Mouse (Mus musculus) CH12.LX (cell line): Measurements from ENCODE around the gene Eps8. TPM values are rescaled to one million over a fixed set of nuclear protein-coding genes. Genes with fewer than 3 reads are reported as not detected.

ENCODE experiments used
- DNase-seq: peaks from one replicate; pipeline ENCODE4 v3.0.0-alpha.2; 2013; ENCODE audit errors: extremely low read depth
- H3K27ac ChIP-seq: 2 replicates; pipeline ENCODE4 v1.5.1; 2012; ENCODE audit warnings: low read depth, mild to moderate bottlenecking, control low read depth, moderate library complexity; ENCODE audit not compliant: insufficient read depth
- H3K27me3 ChIP-seq: replicated peaks from 2 replicates; pipeline ENCODE3; 2012; ENCODE audit warnings: inconsistent platforms
- H3K36me3 ChIP-seq, 2 experiments: replicated peaks in 1 of 2; 2 replicates each; pipeline versions ENCODE3 to v1.6.1; 2012; ENCODE audit warnings: inconsistent platforms in 1 of 2, low read length in 1 of 2, mild to moderate bottlenecking in 1 of 2, mixed read lengths in 1 of 2, moderate library complexity in 1 of 2; ENCODE audit not compliant: control insufficient read depth in 1 of 2, insufficient read depth in 1 of 2
- H3K4me1 ChIP-seq, 2 experiments: 2 replicates each; pipeline ENCODE4 v1.6.1; 2012; ENCODE audit warnings: inconsistent platforms in 1 of 2, moderate library complexity in 1 of 2; ENCODE audit not compliant: insufficient read depth in 2 of 2, control insufficient read depth in 1 of 2
- H3K4me2 ChIP-seq: 2 replicates; pipeline ENCODE4 v1.6.1; 2012; ENCODE audit warnings: low read depth, mild to moderate bottlenecking, control low read depth; ENCODE audit not compliant: poor library complexity, insufficient read depth, severe bottlenecking
- H3K4me3 ChIP-seq, 3 experiments: fragments of 150-350 bp in 1 of 3; sonication (generic) in 1 of 3; replicated peaks in 1 of 3; 2 replicates each; pipeline versions ENCODE3 to v1.5.1; 2011 to 2012; ENCODE audit warnings: low read depth in 2 of 3, low read length in 2 of 3, mild to moderate bottlenecking in 2 of 3, moderate library complexity in 2 of 3, control low read depth in 1 of 3, improper control_type of control experiment in 1 of 3, inconsistent platforms in 1 of 3, mixed read lengths in 1 of 3; ENCODE audit not compliant: poor library complexity in 1 of 3
- H3K79me2 ChIP-seq: replicated peaks from 2 replicates; pipeline ENCODE4 v1.6.1; 2012; ENCODE audit warnings: mild to moderate bottlenecking, moderate library complexity; ENCODE audit not compliant: control insufficient read depth, poor library complexity, insufficient read depth, severe bottlenecking; ENCODE audit errors: extremely low read depth
- H3K9ac ChIP-seq: 2 replicates; pipeline ENCODE4 v1.6.1; 2012; ENCODE audit warnings: low read depth, mild to moderate bottlenecking, control low read depth, moderate library complexity; ENCODE audit not compliant: insufficient read depth
- H3K9me3 ChIP-seq: replicated peaks from 2 replicates; pipeline ENCODE3; 2012; ENCODE audit warnings: low read length, inconsistent platforms, mixed read lengths
- BHLHE40 ChIP-seq: IDR thresholded peaks from 2 replicates; pipeline ENCODE4 v1.6.1; 2011; ENCODE audit warnings: mild to moderate bottlenecking, low read depth, low read length, improper control_type of control experiment
- CHD1 ChIP-seq: IDR thresholded peaks from 2 replicates; pipeline ENCODE4 v1.6.1; 2012; ENCODE audit warnings: low read depth, low read length, improper control_type of control experiment, inconsistent platforms
- CHD2 ChIP-seq: IDR thresholded peaks from 2 replicates; pipeline ENCODE4 v1.6.1; 2011; ENCODE audit warnings: low read length, improper control_type of control experiment
- E2F4 ChIP-seq: IDR thresholded peaks from 2 replicates; pipeline ENCODE4 v1.6.1; 2011; ENCODE audit warnings: low read depth, low read length, improper control_type of control experiment; ENCODE audit not compliant: insufficient replicate concordance
- ELF1 ChIP-seq: IDR thresholded peaks from 2 replicates; pipeline ENCODE4 v1.6.1; 2014; ENCODE audit warnings: low read depth, mild to moderate bottlenecking, inconsistent platforms, low read length, improper control_type of control experiment
- EP300 ChIP-seq: IDR thresholded peaks from 2 replicates; pipeline ENCODE4 v1.6.1; 2011; ENCODE audit warnings: low read length, improper control_type of control experiment
- ETS1 ChIP-seq: conservative IDR thresholded peaks from 2 replicates; pipeline ENCODE4 v1.6.1; 2012; ENCODE audit warnings: low read depth, mild to moderate bottlenecking, inconsistent platforms, low read length, improper control_type of control experiment, moderate library complexity
- JUN ChIP-seq: IDR thresholded peaks from 2 replicates; pipeline ENCODE4 v1.6.1; 2011; ENCODE audit warnings: low read depth, mild to moderate bottlenecking, low read length, improper control_type of control experiment, moderate library complexity; ENCODE audit not compliant: insufficient read depth
- KAT2A ChIP-seq: IDR thresholded peaks from 2 replicates; pipeline ENCODE4 v1.6.1; 2012; ENCODE audit warnings: low read length, improper control_type of control experiment, inconsistent platforms; ENCODE audit not compliant: insufficient replicate concordance
- MAFK ChIP-seq: IDR thresholded peaks from 2 replicates; pipeline ENCODE4 v1.6.1; 2011; ENCODE audit warnings: low read length, improper control_type of control experiment; ENCODE audit not compliant: insufficient replicate concordance
- MAX ChIP-seq: IDR thresholded peaks from 2 replicates; pipeline ENCODE4 v1.6.1; 2011; ENCODE audit warnings: low read length, improper control_type of control experiment
- MAZ ChIP-seq: IDR thresholded peaks from 2 replicates; pipeline ENCODE4 v1.6.1; 2012; ENCODE audit warnings: low read depth, mild to moderate bottlenecking, inconsistent platforms, low read length, improper control_type of control experiment, moderate library complexity
- NELFE ChIP-seq: IDR thresholded peaks from 2 replicates; pipeline ENCODE4 v1.6.1; 2011; ENCODE audit warnings: low read depth, low read length, improper control_type of control experiment
- PAX5 ChIP-seq: IDR thresholded peaks from 2 replicates; pipeline ENCODE4 v1.6.1; 2012; ENCODE audit warnings: low read length, inconsistent platforms, mixed read lengths
- POLR2AphosphoS2 ChIP-seq: IDR thresholded peaks from 2 replicates; pipeline ENCODE4 v1.6.1; 2011; ENCODE audit warnings: low read depth, low read length, improper control_type of control experiment
- RAD21 ChIP-seq: IDR thresholded peaks from 2 replicates; pipeline ENCODE4 v1.6.1; 2011; ENCODE audit warnings: low read depth, mild to moderate bottlenecking, low read length, improper control_type of control experiment, moderate library complexity
- RCOR1 ChIP-seq: conservative IDR thresholded peaks from 2 replicates; pipeline ENCODE4 v1.6.1; 2012; ENCODE audit warnings: low read depth, mild to moderate bottlenecking, inconsistent platforms, low read length, improper control_type of control experiment
- SMC3 ChIP-seq: IDR thresholded peaks from 2 replicates; pipeline ENCODE4 v1.6.1; 2011; ENCODE audit warnings: low read depth, low read length, improper control_type of control experiment
- TBP ChIP-seq: conservative IDR thresholded peaks from 2 replicates; pipeline ENCODE4 v1.6.1; 2011; ENCODE audit warnings: low read depth, low read length, improper control_type of control experiment
- USF1 ChIP-seq: IDR thresholded peaks from 2 replicates; pipeline ENCODE4 v1.6.1; 2014; ENCODE audit warnings: low read depth, mild to moderate bottlenecking, inconsistent platforms, low read length, improper control_type of control experiment
- USF2 ChIP-seq: conservative IDR thresholded peaks from 2 replicates; pipeline ENCODE4 v1.6.1; 2011; ENCODE audit warnings: low read depth, low read length, improper control_type of control experiment
- ZC3H11A ChIP-seq: IDR thresholded peaks from 2 replicates; pipeline ENCODE4 v1.6.1; 2012; ENCODE audit warnings: low read depth, mild to moderate bottlenecking, inconsistent platforms, low read length, improper control_type of control experiment
- ZKSCAN1 ChIP-seq: IDR thresholded peaks from 2 replicates; pipeline ENCODE4 v1.6.1; 2012; ENCODE audit warnings: low read depth, inconsistent platforms, low read length, improper control_type of control experiment, borderline replicate concordance
- ZMIZ1 ChIP-seq: IDR thresholded peaks from 2 replicates; pipeline ENCODE4 v1.6.1; 2012; ENCODE audit warnings: low read depth, mild to moderate bottlenecking, inconsistent platforms, low read length, improper control_type of control experiment
- ZNF384 ChIP-seq: IDR thresholded peaks from 2 replicates; pipeline ENCODE4 v1.6.1; 2012; ENCODE audit warnings: low read depth, low read length, improper control_type of control experiment, inconsistent platforms
- dilution Hi-C: fragments of 300-500 bp; cut with MboI; formaldehyde crosslinking; loops from 2 replicates; pipeline ENCODE4 v1.14.3; 2020; ENCODE audit warnings: low sequenced_read_pairs; ENCODE audit not compliant: extremely low pct_unique_long_range_greater_than_20kb, extremely low pct_ligation_motif_present
- in situ Hi-C: fragments of 300-500 bp; cut with MboI; formaldehyde crosslinking; loops from 3 replicates; pipeline ENCODE4 v1.14.3; 2019; ENCODE audit warnings: low sequenced_read_pairs, low pct_ligation_motif_present, low pct_unique_long_range_greater_than_20kb, mixed read lengths
- polyA plus RNA-seq: library from polyadenylated mRNA; unstranded; fragments of >175 nt; gene quantifications from 2 replicates; pipeline ENCODE4 v1.2.1, GENCODE M21; 2012; ENCODE audit warnings: low read depth; ENCODE audit not compliant: insufficient read length
- total RNA-seq, 2 experiments: library from RNA; depleted of rRNA; stranded (reverse); fragments of 300-350 nt in 1 of 2; fragments of >200 nt in 1 of 2; gene quantifications; 2 replicates each; pipeline ENCODE4 v1.2.3; 2012 to 2014

Gene Eps8
- total and polyA plus RNA-seq, 3 experiments = 2.2 to 7.4 (median 2.2) TPM

- no peak for DNase-seq
- Histone ChIP-seq H3K9me3 (no peaks in the 10 kb centered on the region), H3K79me2 (no peaks in the 10 kb centered on the region), H3K9ac (no peak overlapping the region), H3K4me1 (peaks cover 0 to 13% of the 10 kb centered on the region in 2 experiments; a peak in 2 of 4 replicates), H3K27ac (no peak overlapping the region), H3K36me3 (no peaks in the 10 kb centered on the region), H3K27me3 (no peaks in the 10 kb centered on the region), H3K4me2 (no peak overlapping the region), H3K4me3 (no peak overlapping the region)
- no peak for TF ChIP-seq PAX5
- no peak for TF ChIP-seq MAZ
- TF ChIP-seq ZMIZ1 = no peak
- no peak for TF ChIP-seq ZKSCAN1
- TF ChIP-seq ELF1 = no peak
- no peak for TF ChIP-seq JUN
- no peak for TF ChIP-seq CHD2
- no peak for TF ChIP-seq RAD21
- no peak for TF ChIP-seq RCOR1
- no peak for TF ChIP-seq BHLHE40
- TF ChIP-seq USF2 = no peak
- TF ChIP-seq ZC3H11A = no peak
- TF ChIP-seq CHD1 = no peak
- no peak for TF ChIP-seq KAT2A
- TF ChIP-seq E2F4 = no peak
- TF ChIP-seq MAFK = no peak
- no peak for TF ChIP-seq TBP
- no peak for TF ChIP-seq ETS1
- no peak for TF ChIP-seq SMC3
- TF ChIP-seq POLR2AphosphoS2 = no peak
- dilution Hi-C loops = no loop called here
- in situ Hi-C loops = loop anchor here (10.0 kb wide), 1 partner anchor 251 kb away; no protein-coding TSS in a partner anchor
These were observed 190.9 kb downstream of the Eps8 start for GRCm38 (mm10) chr6:137463771-137464170.

- Histone ChIP-seq H3K36me3 (no peaks in the 10 kb centered on the region), H3K9ac (no peak overlapping the region), H3K4me2 (no peak overlapping the region), H3K4me3 (no peak overlapping the region), H3K79me2 (no peaks in the 10 kb centered on the region), H3K4me1 (peaks cover 0 to 15% of the 10 kb centered on the region in 2 experiments; a peak in 2 of 4 replicates), H3K27me3 (no peaks in the 10 kb centered on the region), H3K27ac (no peak overlapping the region), H3K9me3 (no peaks in the 10 kb centered on the region)
- dilution Hi-C loops (no loop called here), in situ Hi-C loops (no loop called here)
- no peak for TF ChIP-seq E2F4
- no peak for TF ChIP-seq ZKSCAN1
- TF ChIP-seq ZNF384 = no peak
- no peak for TF ChIP-seq USF1
- TF ChIP-seq NELFE = no peak
- TF ChIP-seq ETS1 = no peak
- no peak for TF ChIP-seq JUN
- no peak for TF ChIP-seq CHD2
- TF ChIP-seq EP300 = no peak
- no peak for TF ChIP-seq ELF1
- TF ChIP-seq CHD1 = no peak
- TF ChIP-seq RCOR1 = no peak
- no peak for TF ChIP-seq MAX
- no peak for DNase-seq
These were observed 196.5 kb downstream of the Eps8 start for GRCm38 (mm10) chr6:137458136-137458535.
